Mouse (Mus musculus) bone marrow, adult 2 months (tissue): ENCODE data around the gene Ank2.

ENCODE experiments used
- CTCF ChIP-seq: fragments of 200-500 bp; IDR thresholded peaks from 2 replicates; pipeline ENCODE4 v1.5.1; 2011; ENCODE audit warnings: low read length, control low read depth; ENCODE audit not compliant: control insufficient read depth, insufficient read depth
- POLR2A ChIP-seq: fragments of 200-500 bp; IDR thresholded peaks from 2 replicates; pipeline ENCODE4 v1.6.1; 2011; ENCODE audit warnings: low read depth, mild to moderate bottlenecking, control low read depth, low read length, borderline replicate concordance; ENCODE audit not compliant: control insufficient read depth

DNA sequence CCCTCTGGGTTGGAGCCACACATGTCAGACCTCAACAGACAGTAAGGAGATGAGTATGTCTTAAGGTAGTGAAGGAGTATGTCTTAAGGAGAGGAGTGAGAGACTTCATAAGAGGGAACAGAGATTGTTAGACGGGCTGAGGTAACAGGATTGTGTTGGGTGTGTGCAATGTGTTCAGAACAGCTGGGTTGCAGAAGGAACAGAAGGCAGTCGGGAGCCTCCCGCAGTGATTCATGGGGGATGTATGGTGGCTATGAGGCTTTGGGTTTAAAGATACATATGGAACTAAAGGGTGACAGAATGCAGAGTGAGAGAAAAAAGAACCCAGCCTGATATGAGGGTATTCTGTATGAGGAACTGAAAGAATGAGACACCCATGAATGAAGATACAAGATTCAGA is 464.2 kb downstream of the Ank2 start:
- no peak for TF ChIP-seq CTCF
- TF ChIP-seq POLR2A: no peak
